Mouse (Mus musculus) midbrain, embryonic 14.5 days (tissue): ENCODE results near the gene Tigd3. TPM values are rescaled to one million over a fixed set of nuclear protein-coding genes. Genes with fewer than 3 reads are reported as not detected.

ENCODE experiments used
- ATAC-seq: fragments of 200-750 bp; cut with Nextera tagmentation; 2 replicates; pipeline ENCODE4 v1.8.0; 2017; ENCODE audit warnings: moderate number of reproducible peaks, moderate library complexity; ENCODE audit not compliant: low FRiP score, low TSS enrichment
- DNase-seq: peaks from one replicate; pipeline ENCODE4 v3.0.0-alpha.2; 2015
- H3K27ac ChIP-seq: fragments of 300-500 bp; sonication (generic); replicated peaks from 2 replicates; pipeline ENCODE4 v1.5.1; 2014; ENCODE audit warnings: mild to moderate bottlenecking, low read depth, low read length, moderate library complexity
- H3K27me3 ChIP-seq: fragments of 300-500 bp; sonication (generic); 2 replicates; pipeline ENCODE4 v1.6.1; 2014; ENCODE audit warnings: low read length, control low read depth, mixed read lengths; ENCODE audit not compliant: control insufficient read depth, insufficient read depth
- H3K36me3 ChIP-seq: fragments of 300-500 bp; sonication (generic); 2 replicates; pipeline ENCODE4 v1.6.1; 2014; ENCODE audit warnings: low read length, control low read depth; ENCODE audit not compliant: control insufficient read depth, insufficient read depth
- H3K4me1 ChIP-seq: fragments of 300-500 bp; sonication (generic); 2 replicates; pipeline ENCODE4 v1.6.1; 2014; ENCODE audit warnings: mild to moderate bottlenecking, antibody characterized with exemption, low read length, control low read depth; ENCODE audit not compliant: control insufficient read depth, insufficient read depth
- H3K4me2 ChIP-seq: fragments of 300-500 bp; sonication (generic); 2 replicates; pipeline ENCODE4 v1.6.1; 2014; ENCODE audit warnings: mild to moderate bottlenecking, low read length, moderate library complexity
- H3K4me3 ChIP-seq: fragments of 300-500 bp; sonication (generic); replicated peaks from 2 replicates; pipeline ENCODE4 v1.5.1; 2014; ENCODE audit warnings: low read depth, low read length
- H3K9ac ChIP-seq: fragments of 300-500 bp; sonication (generic); replicated peaks from 2 replicates; pipeline ENCODE4 v1.6.1; 2014; ENCODE audit warnings: mild to moderate bottlenecking, low read length, moderate library complexity
- H3K9me3 ChIP-seq: fragments of 300-500 bp; sonication (generic); 2 replicates; pipeline ENCODE4 v1.6.1; 2016; ENCODE audit warnings: low read length, control low read depth, mixed read lengths; ENCODE audit not compliant: control insufficient read depth
- WGBS: fragments of 180-500 bp; shearing (Covaris S2); extraction: QIAGEN DNeasy Blood & Tissue Kit; methylation state at CpG from one replicate; pipeline ENCODE4 v1.1.7; 2014; 5-methylcytosine and 5-hydroxymethylcytosine counted together
- polyA plus RNA-seq: library from polyadenylated mRNA; unstranded; fragments of >200 nt; fragmentation: Nextera tagmentation; extraction: Ambion mirVana; gene quantifications from 2 replicates; pipeline ENCODE4 v1.2.1, GENCODE M21; 2014

The Tigd3 gene
- polyA plus RNA-seq, 1 experiment from 2014 or later: 9.9 TPM

GRCm38 (mm10) chr19:5925311-5925855 lies 31.4 kb upstream of the Tigd3 start:
- 29% methylated on average over 11 of the region's 11 CpGs for WGBS
- Histone ChIP-seq H3K27ac (peak overlapping the region; percentile 77; the same call in 1 of the 2 replicates), H3K4me1 (peaks cover 12% of the 10 kb centered on the region), H3K9ac (peak overlapping the region; percentile 62), H3K4me3 (peak overlapping the region; percentile 61), H3K36me3 (no peaks in the 10 kb centered on the region), H3K9me3 (no peaks in the 10 kb centered on the region), H3K4me2 (peak overlapping the region; percentile 89), H3K27me3 (no peaks in the 10 kb centered on the region)
- ATAC-seq (no peak), DNase-seq (no peak)

- Histone ChIP-seq H3K4me3 (peak within 1 kb of the TSS; percentile 61), H3K27me3 (no peaks in the 10 kb centered on the region), H3K9ac (peak within 1 kb of the TSS; percentile 62), H3K36me3 (no peaks in the 10 kb centered on the region), H3K4me2 (peak within 1 kb of the TSS; percentile 89), H3K4me1 (peaks cover 12% of the 10 kb centered on the region), H3K9me3 (no peaks in the 10 kb centered on the region), H3K27ac (peak within 1 kb of the TSS; percentile 77)
- DNase-seq (peak; percentile 96), ATAC-seq (peak; percentile 91)
- WGBS: under 1% methylated on average over 18 of the region's 18 CpGs
Observed at GRCm38 (mm10) chr19:5924713-5925093, 30.8 kb upstream of the Tigd3 start, which contains the start of gene Cdc42ep2. Gene Cdc42ep2, minus strand, starts transcription at chr19:5924816.

- under 1% methylated on average over 38 of the region's 38 CpGs for WGBS
- H3K27ac ChIP-seq: peak overlapping the region; percentile 77
Observed at GRCm38 (mm10) chr19:5923990-5924712, 30.2 kb upstream of the Tigd3 start.

GRCm38 (mm10) chr19:5922963-5923362 lies 29.0 kb upstream of the Tigd3 start:
- DNase-seq (no peak), ATAC-seq (no peak)
- Histone ChIP-seq H3K4me2 (no peak overlapping the region; the same call in 1 of the 2 replicates), H3K9ac (0 out of 2 replicates have a peak overlapping the region, but pooled peaks have one; percentile 20), H3K9me3 (no peaks in the 10 kb centered on the region), H3K36me3 (peaks cover 6% of the 10 kb centered on the region), H3K4me1 (peaks cover 12% of the 10 kb centered on the region), H3K4me3 (no peak overlapping the region), H3K27me3 (no peaks in the 10 kb centered on the region), H3K27ac (no peak overlapping the region)
- WGBS: 94% methylated on average over 3 of the region's 3 CpGs

More at GRCm38 (mm10) chr19:5923990-5924712, 30.2 kb upstream of the Tigd3 start:
- H3K9ac ChIP-seq: peak overlapping the region; percentile 62
- peak; percentile 98 for DNase-seq
- H3K27me3 ChIP-seq: no peaks in the 10 kb centered on the region
- peak overlapping the region; percentile 61 for H3K4me3 ChIP-seq
- peak; percentile 84 for ATAC-seq
- peaks cover 12% of the 10 kb centered on the region for H3K4me1 ChIP-seq
- peak overlapping the region; percentile 89 for H3K4me2 ChIP-seq
- H3K9me3 ChIP-seq: no peaks in the 10 kb centered on the region
- no peaks in the 10 kb centered on the region for H3K36me3 ChIP-seq

- Histone ChIP-seq H3K36me3 (peaks cover 12% of the 10 kb centered on the region), H3K9ac (0 out of 2 replicates have a peak overlapping the region, but pooled peaks have one; percentile 20)
- no peak for DNase-seq
Observed at GRCm38 (mm10) chr19:5922119-5922942, 28.4 kb upstream of the Tigd3 start.

GRCm38 (mm10) chr19:5921715-5922114 lies 27.8 kb upstream of the Tigd3 start:
- no peak overlapping the region for H3K4me3 ChIP-seq
- H3K9ac ChIP-seq: no peak overlapping the region; the same call in 1 of the 2 replicates

More at GRCm38 (mm10) chr19:5922119-5922942, 28.4 kb upstream of the Tigd3 start:
- no peak for ATAC-seq
- WGBS: 82% methylated on average over 15 of the region's 15 CpGs
- Histone ChIP-seq H3K27ac (no peak overlapping the region), H3K4me3 (no peak overlapping the region), H3K4me1 (peaks cover 12% of the 10 kb centered on the region), H3K9me3 (no peaks in the 10 kb centered on the region), H3K4me2 (peak overlapping the region; percentile 24; the same call in 1 of the 2 replicates), H3K27me3 (no peaks in the 10 kb centered on the region)

GRCm38 (mm10) chr19:5913007-5913719 lies 19.2 kb upstream of the Tigd3 start, which contains the start of gene Dpf2:
Gene Dpf2, minus strand, starts transcription at chr19:5913010.
- WGBS: 24% methylated on average over 13 of the region's 13 CpGs
- ATAC-seq (no peak; the same call in 1 of the 2 replicates), DNase-seq (no peak)
- peak within 1 kb of the TSS; percentile 77 for H3K27ac ChIP-seq
- peaks cover 27% of the 10 kb centered on the region for H3K4me1 ChIP-seq
- no peaks in the 10 kb centered on the region for H3K27me3 ChIP-seq
- H3K4me3 ChIP-seq: peak within 1 kb of the TSS; percentile 95
- H3K4me2 ChIP-seq: peak within 1 kb of the TSS; percentile 79
- no peaks in the 10 kb centered on the region for H3K9me3 ChIP-seq
- peak within 1 kb of the TSS; percentile 81 for H3K9ac ChIP-seq
- peaks cover 16% of the 10 kb centered on the region for H3K36me3 ChIP-seq

More at GRCm38 (mm10) chr19:5921715-5922114, 27.8 kb upstream of the Tigd3 start:
- H3K4me1 ChIP-seq: peaks cover 12% of the 10 kb centered on the region
- WGBS: 20% methylated on average over 9 of the region's 9 CpGs
- H3K27ac ChIP-seq: no peak overlapping the region
- no peaks in the 10 kb centered on the region for H3K9me3 ChIP-seq
- peaks cover 16% of the 10 kb centered on the region for H3K36me3 ChIP-seq
- H3K27me3 ChIP-seq: no peaks in the 10 kb centered on the region
- ATAC-seq (no peak), DNase-seq (no peak)
- peak overlapping the region; percentile 24 for H3K4me2 ChIP-seq
